21 mouse cellular contexts compared by ENCODE assay signal in genomic region chr6:29632552-29633292, GRCm38 (mm10). TPM values are rescaled to one million over a fixed set of nuclear protein-coding genes. Genes with fewer than 3 reads are reported as not detected.
DNase-seq lines count a peak whose midpoint lies in the region; ATAC-seq and TF ChIP-seq lines count a peak whose summit lies in the region.
"Had no signal": no experiment of that assay in that cellular context is flagged by ENCODE, and none has a peak within 500 bp of the region (broad histone marks: within the 10 kb centered on the region; RNA-seq: fewer than 3 reads in every experiment).

No protein-coding gene starts in this region.

- ATAC-seq in kidney, embryonic 15.5 days (replicated peaks; ENCODE audit: low FRiP score) = peak; percentile 81
- ATAC-seq: activated CD4-positive, CD25-positive, alpha-beta regulatory T cell, adult 4 months had no signal

- peak; percentile 22 for DNase-seq in embryo, embryonic 10.5 days (ENCODE audit: low spot score)
- DNase-seq in embryo, embryonic 9.5 days (ENCODE audit: extremely low spot score) = no peak
- no peak for DNase-seq in kidney, adult 2 months
- DNase-seq in A20 (ENCODE audit: low read depth, low spot score) (peak; percentile 26), ZHBTc4 (ENCODE audit: low read depth, low spot score) (peak; percentile 69)
- no peak for DNase-seq in testis, postnatal 14 days (ENCODE audit: low spot score)
- no peak for DNase-seq in right cerebral cortex, adult 2 months (ENCODE audit: low spot score in 2 of 2)
- DNase-seq: adrenal gland, postnatal 10 days; cerebellum, adult 9-10 months; gastrocnemius, adult 2 months; heart, postnatal 14 days; right cerebral cortex, postnatal 4 days had no signal

- no peaks in the 10 kb centered on the region for H3K36me3 ChIP-seq in kidney, embryonic 15.5 days
- H3K36me3 ChIP-seq in kidney, adult 2 months (ENCODE audit: control insufficient read depth, insufficient read depth, low read length) = no peaks in the 10 kb centered on the region
- H3K36me3 ChIP-seq: forebrain, embryonic 10.5 days; hindbrain, embryonic 12.5 days; limb, embryonic 15.5 days; liver, embryonic 15.5 days; midbrain, embryonic 12.5 days had no signal

- TF ChIP-seq POLR2A in kidney, adult 2 months (IDR thresholded peaks at IDR 0.05; ENCODE audit: low read depth, low read length) = no peak

- peaks cover 32% of the 10 kb centered on the region for H3K4me1 ChIP-seq in kidney, embryonic 15.5 days
- peaks cover 8% of the 10 kb centered on the region; the same call in 1 of the 2 replicates for H3K4me1 ChIP-seq in kidney, adult 2 months (ENCODE audit: control insufficient read depth, insufficient read depth, low read length)
- H3K4me1 ChIP-seq: liver, embryonic 15.5 days had no signal

- peak overlapping the region; percentile 77 for H3K27ac ChIP-seq in kidney, embryonic 15.5 days
- H3K27ac ChIP-seq in kidney, adult 2 months (ENCODE audit: insufficient read depth, low read depth, low read length) = no peak overlapping the region
- H3K27ac ChIP-seq: forebrain, embryonic 10.5 days; gastrocnemius, adult 2 months; hindbrain, embryonic 12.5 days; left cerebral cortex, adult 2 months; limb, embryonic 15.5 days; liver, embryonic 15.5 days; midbrain, embryonic 12.5 days had no signal

- H3K4me2 ChIP-seq in kidney, embryonic 15.5 days = peak overlapping the region; percentile 20
- H3K4me2 ChIP-seq: heart, embryonic 11.5 days; hindbrain, embryonic 12.5 days; limb, embryonic 15.5 days; liver, embryonic 15.5 days; midbrain, embryonic 12.5 days had no signal

- no peak for TF ChIP-seq CTCF in kidney, adult 2 months (conservative IDR thresholded peaks at IDR 0.05; ENCODE audit: insufficient read depth, insufficient read length, low read depth, low read length)

- no peaks in the 10 kb centered on the region for H3K27me3 ChIP-seq in kidney, embryonic 15.5 days
- H3K27me3 ChIP-seq in kidney, adult 2 months (replicated peaks; ENCODE audit: control insufficient read depth, insufficient read depth, low read length) = no peaks in the 10 kb centered on the region

- no peak overlapping the region for H3K9ac ChIP-seq in kidney, embryonic 15.5 days
- H3K9ac ChIP-seq: hindbrain, embryonic 12.5 days; limb, embryonic 15.5 days; liver, embryonic 15.5 days; midbrain, embryonic 12.5 days had no signal

- H3K9me3 ChIP-seq in kidney, embryonic 15.5 days (replicated peaks) = no peaks in the 10 kb centered on the region
- H3K9me3 ChIP-seq: forebrain, embryonic 10.5 days; hindbrain, embryonic 12.5 days; limb, embryonic 15.5 days; liver, embryonic 15.5 days; midbrain, embryonic 12.5 days had no signal

- 38% methylated on average over 12 of the region's 12 CpGs for WGBS in kidney, embryonic 15.5 days
- 41% methylated on average over 12 of the region's 12 CpGs for WGBS in kidney, adult 2 months

- no peak overlapping the region for H3K4me3 ChIP-seq in kidney, embryonic 15.5 days (replicated peaks)
- H3K4me3 ChIP-seq in kidney, adult 2 months (ENCODE audit: insufficient read depth, low read depth, low read length) = no peak overlapping the region
- H3K4me3 ChIP-seq: forebrain, embryonic 10.5 days; gastrocnemius, adult 2 months; hindbrain, embryonic 12.5 days; left cerebral cortex, adult 2 months; limb, embryonic 15.5 days; liver, embryonic 15.5 days; midbrain, embryonic 12.5 days had no signal

RNA-seq across cellular contexts. Expression of gene Tnpo3, which starts 23.0 kb away (rescaled TPM):
- 91.3 and 93.2 TPM in 2 replicates for polyA plus RNA-seq in kidney, embryonic 15.5 days (2015; fragmentation: Nextera tagmentation; extraction: Ambion mirVana)
- 50.0 and 56.8 TPM in 2 replicates for polyA plus RNA-seq in kidney, adult 2 months (2012; rRNA removed)

Comparison
In these comparisons a context has a peak if more than half of its experiments do, and no peak if none do; other contexts are left out.
1. DNase-seq: peak in embryo, embryonic 10.5 days (single experiment), A20 (single experiment) and ZHBTc4 (single experiment); none in embryo, embryonic 9.5 days (single experiment), kidney, adult 2 months (single experiment), testis, postnatal 14 days (single experiment) and right cerebral cortex, adult 2 months (0 of 2).